Mouse (Mus musculus) CH12.LX (cell line): ENCODE results near the gene Rad9a. TPM values are rescaled to one million over a fixed set of nuclear protein-coding genes. Genes with fewer than 3 reads are reported as not detected.

Experiments used
- DNase-seq: peaks from one replicate; pipeline ENCODE4 v3.0.0-alpha.2; 2013; ENCODE audit errors: extremely low read depth
- H3K27ac ChIP-seq: 2 replicates; pipeline ENCODE4 v1.5.1; 2012; ENCODE audit warnings: low read depth, mild to moderate bottlenecking, control low read depth, moderate library complexity; ENCODE audit not compliant: insufficient read depth
- H3K27me3 ChIP-seq: replicated peaks from 2 replicates; pipeline ENCODE3; 2012; ENCODE audit warnings: inconsistent platforms
- H3K36me3 ChIP-seq, 2 experiments: replicated peaks in 1 of 2; 2 replicates each; pipeline versions ENCODE3 to v1.6.1; 2012; ENCODE audit warnings: inconsistent platforms in 1 of 2, low read length in 1 of 2, mild to moderate bottlenecking in 1 of 2, mixed read lengths in 1 of 2, moderate library complexity in 1 of 2; ENCODE audit not compliant: control insufficient read depth in 1 of 2, insufficient read depth in 1 of 2
- H3K4me1 ChIP-seq, 2 experiments: 2 replicates each; pipeline ENCODE4 v1.6.1; 2012; ENCODE audit warnings: inconsistent platforms in 1 of 2, moderate library complexity in 1 of 2; ENCODE audit not compliant: insufficient read depth in 2 of 2, control insufficient read depth in 1 of 2
- H3K4me2 ChIP-seq: 2 replicates; pipeline ENCODE4 v1.6.1; 2012; ENCODE audit warnings: low read depth, mild to moderate bottlenecking, control low read depth; ENCODE audit not compliant: poor library complexity, insufficient read depth, severe bottlenecking
- H3K4me3 ChIP-seq, 3 experiments: fragments of 150-350 bp in 1 of 3; sonication (generic) in 1 of 3; replicated peaks in 1 of 3; 2 replicates each; pipeline versions ENCODE3 to v1.5.1; 2011 to 2012; ENCODE audit warnings: low read depth in 2 of 3, low read length in 2 of 3, mild to moderate bottlenecking in 2 of 3, moderate library complexity in 2 of 3, control low read depth in 1 of 3, improper control_type of control experiment in 1 of 3, inconsistent platforms in 1 of 3, mixed read lengths in 1 of 3; ENCODE audit not compliant: poor library complexity in 1 of 3
- H3K79me2 ChIP-seq: replicated peaks from 2 replicates; pipeline ENCODE4 v1.6.1; 2012; ENCODE audit warnings: mild to moderate bottlenecking, moderate library complexity; ENCODE audit not compliant: control insufficient read depth, poor library complexity, insufficient read depth, severe bottlenecking; ENCODE audit errors: extremely low read depth
- H3K9ac ChIP-seq: 2 replicates; pipeline ENCODE4 v1.6.1; 2012; ENCODE audit warnings: low read depth, mild to moderate bottlenecking, control low read depth, moderate library complexity; ENCODE audit not compliant: insufficient read depth
- H3K9me3 ChIP-seq: replicated peaks from 2 replicates; pipeline ENCODE3; 2012; ENCODE audit warnings: low read length, inconsistent platforms, mixed read lengths
- BHLHE40 ChIP-seq: IDR thresholded peaks from 2 replicates; pipeline ENCODE4 v1.6.1; 2011; ENCODE audit warnings: mild to moderate bottlenecking, low read depth, low read length, improper control_type of control experiment
- CHD1 ChIP-seq: IDR thresholded peaks from 2 replicates; pipeline ENCODE4 v1.6.1; 2012; ENCODE audit warnings: low read depth, low read length, improper control_type of control experiment, inconsistent platforms
- CHD2 ChIP-seq: IDR thresholded peaks from 2 replicates; pipeline ENCODE4 v1.6.1; 2011; ENCODE audit warnings: low read length, improper control_type of control experiment
- CTCF ChIP-seq, 2 experiments: IDR thresholded peaks in 1 of 2; conservative IDR thresholded peaks in 1 of 2; 2 replicates each; pipeline ENCODE4 v1.5.1; 2011 to 2012; ENCODE audit warnings: low read depth in 2 of 2, low read length in 2 of 2, improper control_type of control experiment in 1 of 2, inconsistent platforms in 1 of 2, mild to moderate bottlenecking in 1 of 2, moderate library complexity in 1 of 2
- E2F4 ChIP-seq: IDR thresholded peaks from 2 replicates; pipeline ENCODE4 v1.6.1; 2011; ENCODE audit warnings: low read depth, low read length, improper control_type of control experiment; ENCODE audit not compliant: insufficient replicate concordance
- ELF1 ChIP-seq: IDR thresholded peaks from 2 replicates; pipeline ENCODE4 v1.6.1; 2014; ENCODE audit warnings: low read depth, mild to moderate bottlenecking, inconsistent platforms, low read length, improper control_type of control experiment
- EP300 ChIP-seq: IDR thresholded peaks from 2 replicates; pipeline ENCODE4 v1.6.1; 2011; ENCODE audit warnings: low read length, improper control_type of control experiment
- ETS1 ChIP-seq: conservative IDR thresholded peaks from 2 replicates; pipeline ENCODE4 v1.6.1; 2012; ENCODE audit warnings: low read depth, mild to moderate bottlenecking, inconsistent platforms, low read length, improper control_type of control experiment, moderate library complexity
- GABPA ChIP-seq: IDR thresholded peaks from 2 replicates; pipeline ENCODE4 v1.6.1; 2012; ENCODE audit warnings: low read depth, low read length, improper control_type of control experiment, inconsistent platforms; ENCODE audit not compliant: insufficient replicate concordance
- HCFC1 ChIP-seq: IDR thresholded peaks from 2 replicates; pipeline ENCODE4 v1.6.1; 2012; ENCODE audit warnings: low read depth, mild to moderate bottlenecking, inconsistent platforms, low read length, improper control_type of control experiment
- IRF4 ChIP-seq: IDR thresholded peaks from 2 replicates; pipeline ENCODE4 v1.6.1; 2014; ENCODE audit warnings: low read depth, mild to moderate bottlenecking, inconsistent platforms, low read length, improper control_type of control experiment
- JUN ChIP-seq: IDR thresholded peaks from 2 replicates; pipeline ENCODE4 v1.6.1; 2011; ENCODE audit warnings: low read depth, mild to moderate bottlenecking, low read length, improper control_type of control experiment, moderate library complexity; ENCODE audit not compliant: insufficient read depth
- JUND ChIP-seq: conservative IDR thresholded peaks from 2 replicates; pipeline ENCODE4 v1.6.1; 2011; ENCODE audit warnings: low read depth, low read length, improper control_type of control experiment
- KAT2A ChIP-seq: IDR thresholded peaks from 2 replicates; pipeline ENCODE4 v1.6.1; 2012; ENCODE audit warnings: low read length, improper control_type of control experiment, inconsistent platforms; ENCODE audit not compliant: insufficient replicate concordance
- MAFK ChIP-seq: IDR thresholded peaks from 2 replicates; pipeline ENCODE4 v1.6.1; 2011; ENCODE audit warnings: low read length, improper control_type of control experiment; ENCODE audit not compliant: insufficient replicate concordance
- MAX ChIP-seq: IDR thresholded peaks from 2 replicates; pipeline ENCODE4 v1.6.1; 2011; ENCODE audit warnings: low read length, improper control_type of control experiment
- MAZ ChIP-seq: IDR thresholded peaks from 2 replicates; pipeline ENCODE4 v1.6.1; 2012; ENCODE audit warnings: low read depth, mild to moderate bottlenecking, inconsistent platforms, low read length, improper control_type of control experiment, moderate library complexity
- MEF2A ChIP-seq: IDR thresholded peaks from 2 replicates; pipeline ENCODE4 v1.6.1; 2014; ENCODE audit warnings: low read depth, mild to moderate bottlenecking, inconsistent platforms, low read length, improper control_type of control experiment, borderline replicate concordance
- MXI1 ChIP-seq: IDR thresholded peaks from 2 replicates; pipeline ENCODE4 v1.6.1; 2011; ENCODE audit warnings: mild to moderate bottlenecking, low read depth, low read length, improper control_type of control experiment
- MYC ChIP-seq: IDR thresholded peaks from 2 replicates; pipeline ENCODE4 v1.6.1; 2011; ENCODE audit warnings: low read depth, mild to moderate bottlenecking, improper control_type of control experiment, low read length
- NELFE ChIP-seq: IDR thresholded peaks from 2 replicates; pipeline ENCODE4 v1.6.1; 2011; ENCODE audit warnings: low read depth, low read length, improper control_type of control experiment
- NRF1 ChIP-seq: IDR thresholded peaks from 2 replicates; pipeline ENCODE4 v1.6.1; 2014; ENCODE audit warnings: low read depth, mild to moderate bottlenecking, inconsistent platforms, low read length, improper control_type of control experiment, moderate library complexity
- PAX5 ChIP-seq: IDR thresholded peaks from 2 replicates; pipeline ENCODE4 v1.6.1; 2012; ENCODE audit warnings: low read length, inconsistent platforms, mixed read lengths
- POLR2A ChIP-seq: IDR thresholded peaks from 2 replicates; pipeline ENCODE4 v1.6.1; 2011; ENCODE audit warnings: low read depth, mild to moderate bottlenecking, improper control_type of control experiment, low read length
- POLR2AphosphoS2 ChIP-seq: IDR thresholded peaks from 2 replicates; pipeline ENCODE4 v1.6.1; 2011; ENCODE audit warnings: low read depth, low read length, improper control_type of control experiment
- RAD21 ChIP-seq: IDR thresholded peaks from 2 replicates; pipeline ENCODE4 v1.6.1; 2011; ENCODE audit warnings: low read depth, mild to moderate bottlenecking, low read length, improper control_type of control experiment, moderate library complexity
- RCOR1 ChIP-seq: conservative IDR thresholded peaks from 2 replicates; pipeline ENCODE4 v1.6.1; 2012; ENCODE audit warnings: low read depth, mild to moderate bottlenecking, inconsistent platforms, low read length, improper control_type of control experiment
- SIN3A ChIP-seq: IDR thresholded peaks from 2 replicates; pipeline ENCODE4 v1.6.1; 2012; ENCODE audit warnings: low read length, improper control_type of control experiment, inconsistent platforms
- SMC3 ChIP-seq: IDR thresholded peaks from 2 replicates; pipeline ENCODE4 v1.6.1; 2011; ENCODE audit warnings: low read depth, low read length, improper control_type of control experiment
- TBP ChIP-seq: conservative IDR thresholded peaks from 2 replicates; pipeline ENCODE4 v1.6.1; 2011; ENCODE audit warnings: low read depth, low read length, improper control_type of control experiment
- TCF12 ChIP-seq: IDR thresholded peaks from 2 replicates; pipeline ENCODE4 v1.6.1; 2014; ENCODE audit warnings: low read depth, mild to moderate bottlenecking, inconsistent platforms, low read length, improper control_type of control experiment
- UBTF ChIP-seq: IDR thresholded peaks from 2 replicates; pipeline ENCODE4 v1.6.1; 2012; ENCODE audit warnings: low read depth, mild to moderate bottlenecking, inconsistent platforms, low read length, improper control_type of control experiment, moderate library complexity
- USF1 ChIP-seq: IDR thresholded peaks from 2 replicates; pipeline ENCODE4 v1.6.1; 2014; ENCODE audit warnings: low read depth, mild to moderate bottlenecking, inconsistent platforms, low read length, improper control_type of control experiment
- USF2 ChIP-seq: conservative IDR thresholded peaks from 2 replicates; pipeline ENCODE4 v1.6.1; 2011; ENCODE audit warnings: low read depth, low read length, improper control_type of control experiment
- ZC3H11A ChIP-seq: IDR thresholded peaks from 2 replicates; pipeline ENCODE4 v1.6.1; 2012; ENCODE audit warnings: low read depth, mild to moderate bottlenecking, inconsistent platforms, low read length, improper control_type of control experiment
- ZKSCAN1 ChIP-seq: IDR thresholded peaks from 2 replicates; pipeline ENCODE4 v1.6.1; 2012; ENCODE audit warnings: low read depth, inconsistent platforms, low read length, improper control_type of control experiment, borderline replicate concordance
- ZMIZ1 ChIP-seq: IDR thresholded peaks from 2 replicates; pipeline ENCODE4 v1.6.1; 2012; ENCODE audit warnings: low read depth, mild to moderate bottlenecking, inconsistent platforms, low read length, improper control_type of control experiment
- ZNF384 ChIP-seq: IDR thresholded peaks from 2 replicates; pipeline ENCODE4 v1.6.1; 2012; ENCODE audit warnings: low read depth, low read length, improper control_type of control experiment, inconsistent platforms
- dilution Hi-C: fragments of 300-500 bp; cut with MboI; formaldehyde crosslinking; loops from 2 replicates; pipeline ENCODE4 v1.14.3; 2020; ENCODE audit warnings: low sequenced_read_pairs; ENCODE audit not compliant: extremely low pct_unique_long_range_greater_than_20kb, extremely low pct_ligation_motif_present
- in situ Hi-C: fragments of 300-500 bp; cut with MboI; formaldehyde crosslinking; loops from 3 replicates; pipeline ENCODE4 v1.14.3; 2019; ENCODE audit warnings: low sequenced_read_pairs, low pct_ligation_motif_present, low pct_unique_long_range_greater_than_20kb, mixed read lengths
- polyA plus RNA-seq: library from polyadenylated mRNA; unstranded; fragments of >175 nt; gene quantifications from 2 replicates; pipeline ENCODE4 v1.2.1, GENCODE M21; 2012; ENCODE audit warnings: low read depth; ENCODE audit not compliant: insufficient read length
- total RNA-seq, 2 experiments: library from RNA; depleted of rRNA; stranded (reverse); fragments of 300-350 nt in 1 of 2; fragments of >200 nt in 1 of 2; gene quantifications; 2 replicates each; pipeline ENCODE4 v1.2.3; 2012 to 2014

The Rad9a gene
- total and polyA plus RNA-seq, 3 experiments: 14.3 to 20.5 (median 20.0) TPM

DNA sequence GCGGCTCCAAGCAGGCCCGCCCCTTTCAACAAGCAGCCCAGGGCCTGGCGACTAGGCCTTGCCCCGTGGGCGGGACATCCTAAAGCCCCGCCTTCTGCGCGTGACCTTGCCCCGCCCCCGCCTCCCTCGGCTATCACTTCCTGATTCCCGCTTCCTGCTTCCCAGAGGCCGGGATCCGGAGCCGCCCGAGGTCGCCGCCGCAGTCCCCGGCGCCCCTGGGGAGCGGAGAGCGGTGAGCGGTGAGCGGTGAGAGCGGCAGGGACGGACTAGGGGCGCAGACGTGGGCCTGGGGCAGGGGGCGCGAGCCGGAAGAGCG lies 53.0 kb downstream of the Rad9a start, which contains the start of gene Coro1b:
Gene Coro1b (plus strand): TSS at position 129 of the 316 bp plus-strand sequence.
- Histone ChIP-seq H3K4me2 (peak within 1 kb of the TSS; percentile 93), H3K27ac (peak within 1 kb of the TSS; percentile 84), H3K4me3 (peak within 1 kb of the TSS; percentile 52 to 92 (median 77)), H3K9me3 (peaks cover 5% of the 10 kb centered on the region), H3K4me1 (peaks cover 45 to 75% of the 10 kb centered on the region in 2 experiments), H3K9ac (peak within 1 kb of the TSS; percentile 96), H3K27me3 (no peaks in the 10 kb centered on the region), H3K79me2 (peaks cover 15% of the 10 kb centered on the region), H3K36me3 (peaks cover 27 to 39% of the 10 kb centered on the region in 2 experiments)
- in situ Hi-C loops: no loop called here
- DNase-seq: peak; percentile 86
- TF ChIP-seq ZMIZ1: no peak
- peak; percentile 96 for TF ChIP-seq BHLHE40
- TF ChIP-seq CHD1: no peak
- 0 out of 2 replicates have a peak, but pooled peaks have one; percentile 28 for TF ChIP-seq UBTF
- TF ChIP-seq RAD21: no peak
- TF ChIP-seq ZC3H11A: no peak
- no peak for TF ChIP-seq POLR2AphosphoS2
- no peak for TF ChIP-seq EP300
- no peak for TF ChIP-seq JUN
- no peak for TF ChIP-seq MAFK
- TF ChIP-seq CTCF (conservative IDR thresholded peaks at IDR 0.05 in 1 of 2, IDR thresholded peaks at IDR 0.05 in 1 of 2; ENCODE audit: low read depth in 2 of 2, low read length in 2 of 2): no peak
- no peak for TF ChIP-seq RCOR1
- no peak for TF ChIP-seq MEF2A
- TF ChIP-seq GABPA: no peak
- no peak for TF ChIP-seq PAX5
- TF ChIP-seq ZNF384: no peak
- peak; percentile 70 for TF ChIP-seq POLR2A
- TF ChIP-seq NELFE: peak; percentile 30; the same call in 1 of the 2 replicates
- TF ChIP-seq TBP: no peak
- TF ChIP-seq IRF4: peak; percentile 55; the same call in 1 of the 2 replicates
- TF ChIP-seq NRF1: 0 out of 2 replicates have a peak, but pooled peaks have one; percentile 39
- no peak for TF ChIP-seq MXI1
- TF ChIP-seq CHD2: no peak
- TF ChIP-seq E2F4: no peak
- peak; percentile 60 for TF ChIP-seq HCFC1
- 0 out of 2 replicates have a peak, but pooled peaks have one; percentile 16 for TF ChIP-seq ETS1
- no peak for TF ChIP-seq MAZ
- TF ChIP-seq JUND: no peak
- no peak for TF ChIP-seq SIN3A
- TF ChIP-seq SMC3: no peak
- TF ChIP-seq USF1: peak; percentile 56
- no peak for TF ChIP-seq KAT2A
- TF ChIP-seq MYC: no peak
- TF ChIP-seq MAX: no peak; the same call in 1 of the 2 replicates
- no peak for TF ChIP-seq ZKSCAN1
- peak; percentile 95 for TF ChIP-seq ELF1
- TF ChIP-seq TCF12: peak; percentile 66
- TF ChIP-seq USF2: no peak
- dilution Hi-C loops: no loop called here
